Mouse (Mus musculus) neural tube, embryonic 10.5 days (tissue): ENCODE measurements around the gene Bhlha15.

Experiments used
- DNase-seq: peaks from one replicate; pipeline ENCODE4 v3.0.0-alpha.2; 2017; ENCODE audit warnings: low spot score; ENCODE audit errors: extremely low spot score

Gene Bhlha15

GRCm38 (mm10) chr5:144231410-144231809, 41.3 kb downstream of the Bhlha15 start:
- DNase-seq: no peak

- DNase-seq: no peak
Observed at GRCm38 (mm10) chr5:144232531-144232930, 42.4 kb downstream of the Bhlha15 start.

GRCm38 (mm10) chr5:144234222-144234621, 44.1 kb downstream of the Bhlha15 start:
- DNase-seq: no peak

- no peak for DNase-seq
Observed at GRCm38 (mm10) chr5:144234714-144235113, 44.6 kb downstream of the Bhlha15 start.

GRCm38 (mm10) chr5:144238969-144239368, 48.9 kb downstream of the Bhlha15 start:
- DNase-seq: no peak
